Mouse (Mus musculus): ENCODE data around the gene Pdcd1lg2.

Pdcd1lg2 gene

GRCm38 (mm10) chr19:29472946-29473345 is 62.2 kb downstream of the Pdcd1lg2 start:
- no peak for DNase-seq

DNA sequence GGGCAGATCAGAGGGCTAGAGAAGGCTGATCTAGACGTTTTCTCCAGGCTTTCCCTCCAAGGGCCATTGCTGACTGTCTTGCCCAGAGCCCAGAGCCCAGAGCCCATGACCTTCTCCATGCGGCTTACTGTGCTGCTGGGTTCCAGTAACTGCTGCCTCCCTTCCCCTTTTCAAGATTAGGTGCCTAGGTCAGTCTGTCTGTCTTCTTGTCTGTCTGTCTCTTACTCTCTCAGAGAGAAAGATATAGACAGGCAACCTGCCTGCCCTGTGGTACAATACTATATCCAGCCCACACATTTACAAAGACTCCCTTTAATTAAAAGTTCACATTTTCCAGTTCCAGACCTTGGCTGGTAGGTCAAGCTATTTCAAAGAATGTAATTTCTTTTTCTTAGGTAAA is 64.1 kb downstream of the Pdcd1lg2 start:
- DNase-seq, result no peak

- DNase-seq, result no peak
These were observed 64.5 kb downstream of the Pdcd1lg2 start for GRCm38 (mm10) chr19:29475210-29475620.

- DNase-seq, result no peak
These were observed 67.9 kb downstream of the Pdcd1lg2 start for GRCm38 (mm10) chr19:29478598-29478997.

DNA sequence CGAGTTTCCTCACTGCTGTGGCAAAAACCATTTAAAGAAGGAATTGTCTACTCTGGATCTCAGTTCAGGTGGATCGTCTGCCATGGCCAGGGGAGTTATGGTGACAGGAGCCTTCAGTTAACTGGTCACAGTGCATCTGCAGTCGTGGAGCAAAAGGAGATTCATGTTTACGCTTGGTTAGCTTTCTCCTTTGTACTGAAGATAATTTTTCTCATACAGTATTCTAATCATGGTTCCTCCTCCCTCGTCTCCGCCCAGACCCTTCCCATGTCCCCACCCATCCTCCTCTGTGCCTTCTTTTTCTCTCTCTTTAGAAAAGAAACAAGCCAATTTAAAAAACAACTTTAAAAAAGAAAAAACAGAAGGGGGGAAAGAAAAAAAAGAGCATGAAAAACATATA is 70.9 kb downstream of the Pdcd1lg2 start:
- no peak for DNase-seq

GRCm38 (mm10) chr19:29482148-29482547 is 71.4 kb downstream of the Pdcd1lg2 start:
- no peak for DNase-seq

- DNase-seq, result no peak
These were observed 71.9 kb downstream of the Pdcd1lg2 start for GRCm38 (mm10) chr19:29482637-29483036.

- DNase-seq, result no peak
These were observed 72.7 kb downstream of the Pdcd1lg2 start for GRCm38 (mm10) chr19:29483386-29483785.

DNA sequence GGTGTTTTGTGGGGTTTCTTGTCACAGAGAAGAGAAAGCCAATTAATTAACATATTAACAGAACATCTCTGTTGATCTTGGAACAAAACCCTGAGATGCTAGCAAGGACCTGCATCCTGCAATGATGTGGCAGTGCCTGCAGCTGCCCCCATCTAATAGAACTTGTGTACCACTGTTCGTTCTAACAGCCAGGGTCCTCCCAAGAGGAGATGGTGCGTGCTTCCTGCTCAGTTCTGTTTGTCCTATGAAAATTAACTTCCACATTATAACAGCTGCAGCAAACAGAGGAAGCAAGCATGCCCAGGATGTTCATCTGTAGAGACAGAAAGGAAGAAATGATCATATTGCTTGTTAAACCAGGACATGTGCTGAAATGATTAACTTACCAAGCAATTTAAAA is 73.8 kb downstream of the Pdcd1lg2 start:
- DNase-seq, result no peak

DNA sequence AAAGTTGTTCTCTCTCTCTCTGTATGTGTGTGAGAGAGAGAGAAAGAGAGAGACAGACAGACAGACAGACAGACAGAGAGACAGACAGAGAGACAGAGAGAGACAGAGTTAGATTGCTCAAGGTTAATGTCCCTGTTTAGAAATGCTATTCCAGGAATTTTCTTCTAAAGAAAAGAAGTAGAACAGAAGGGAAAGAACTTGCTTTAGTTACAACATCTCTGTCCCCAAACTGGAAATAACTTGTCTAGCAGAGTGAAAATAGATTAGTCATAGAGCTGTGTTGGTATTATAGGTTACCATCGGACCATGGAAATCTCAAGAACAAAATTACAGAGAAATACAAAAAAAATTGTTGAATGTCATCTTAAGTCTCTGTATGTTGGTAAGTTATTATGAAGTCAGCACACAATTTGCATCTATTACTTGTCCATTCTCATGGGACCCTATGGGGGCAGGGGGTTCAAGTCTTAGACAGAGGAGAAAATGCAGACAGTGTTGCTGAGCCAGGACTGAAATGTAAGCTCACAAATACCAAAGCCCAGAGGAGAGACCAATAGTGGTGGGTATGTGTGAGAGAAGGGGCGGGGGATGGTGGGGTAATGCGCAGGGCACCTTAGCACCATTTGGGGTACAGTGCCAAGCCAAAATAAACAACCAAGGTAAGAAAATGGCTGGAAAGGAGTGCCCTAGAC is 74.7 kb downstream of the Pdcd1lg2 start:
- DNase-seq, result no peak

DNA sequence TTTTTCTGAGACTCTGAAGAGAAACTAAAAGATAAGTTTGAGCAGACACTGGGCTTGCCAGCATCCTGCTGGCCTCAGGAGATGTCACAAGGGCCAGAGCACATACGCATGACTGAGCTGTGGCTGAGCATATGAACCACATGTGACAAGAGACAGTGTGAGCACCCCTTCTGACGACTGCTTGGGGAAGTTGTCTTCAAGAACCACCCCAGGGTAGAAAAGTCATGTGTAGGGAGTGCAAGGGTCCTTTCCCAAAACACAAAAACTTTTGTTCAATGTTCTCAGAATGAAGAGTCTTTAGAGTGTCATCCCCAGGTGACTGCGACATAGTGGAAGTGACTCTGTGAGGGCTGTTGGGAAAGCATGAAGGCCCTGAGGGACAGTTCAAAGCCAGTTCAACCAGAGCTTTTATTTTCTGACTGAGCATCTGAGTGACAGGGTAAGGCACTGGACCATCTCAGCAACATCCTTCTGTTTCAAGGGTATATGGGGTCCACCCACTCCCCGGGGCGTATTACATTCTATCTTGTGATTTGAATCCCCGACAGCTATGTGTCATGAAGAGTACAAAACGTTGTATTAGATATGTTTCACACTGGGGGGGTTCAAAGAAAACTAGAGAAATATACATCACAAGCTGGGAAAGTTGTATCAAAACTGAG is 76.0 kb downstream of the Pdcd1lg2 start:
- DNase-seq, result no peak

GRCm38 (mm10) chr19:29487326-29488072 is 76.8 kb downstream of the Pdcd1lg2 start:
- DNase-seq, result no peak

GRCm38 (mm10) chr19:29488073-29488390 is 77.3 kb downstream of the Pdcd1lg2 start:
- no peak for DNase-seq

DNA sequence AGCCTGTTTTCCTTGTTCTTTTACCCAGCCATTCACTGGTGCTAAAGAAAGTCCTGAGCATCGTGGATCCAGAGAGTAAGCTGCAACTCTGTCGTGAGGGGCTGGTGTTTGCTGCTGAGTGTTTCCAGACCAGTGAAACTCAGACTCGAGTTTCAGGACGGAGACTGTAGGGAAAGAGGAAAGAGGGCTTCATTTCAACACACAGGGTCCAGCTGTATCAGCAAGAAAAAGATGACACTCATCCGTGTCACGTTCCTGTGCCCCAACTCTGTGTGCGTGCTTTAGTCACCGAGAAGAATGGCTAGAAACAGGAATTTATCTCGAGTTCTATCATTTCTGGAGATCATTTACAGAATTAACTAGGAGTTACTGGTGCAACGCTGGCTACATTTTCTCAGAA is 77.7 kb downstream of the Pdcd1lg2 start:
- no peak for DNase-seq

DNA sequence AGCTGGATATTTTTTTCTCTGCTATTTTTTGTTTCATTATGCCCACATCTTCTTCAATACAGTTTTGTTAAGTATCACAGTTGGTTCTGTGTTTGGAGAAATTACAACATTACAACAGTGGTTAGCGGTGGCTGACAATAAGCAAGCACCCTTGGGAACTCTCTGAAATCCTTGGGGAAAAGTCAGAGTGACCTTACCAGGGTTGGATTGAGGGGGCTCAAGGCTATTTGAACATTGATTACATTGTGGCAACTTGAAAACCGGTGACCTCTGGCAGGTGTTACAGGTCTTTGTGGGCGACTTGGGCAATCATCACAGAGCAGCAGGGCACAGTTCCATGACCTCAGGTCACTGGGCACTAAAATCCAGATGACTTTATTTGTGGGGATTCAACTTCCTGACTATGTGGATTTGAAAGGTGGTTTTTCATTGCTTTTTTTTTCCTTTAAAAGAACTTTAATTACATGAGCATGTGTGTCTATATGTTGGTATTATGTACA is 79.1 kb downstream of the Pdcd1lg2 start:
- DNase-seq, result no peak

GRCm38 (mm10) chr19:29491467-29491866 is 80.7 kb downstream of the Pdcd1lg2 start:
- no peak for DNase-seq

GRCm38 (mm10) chr19:29494454-29494853 is 83.7 kb downstream of the Pdcd1lg2 start:
- DNase-seq, result no peak

GRCm38 (mm10) chr19:29496001-29496597 is 85.4 kb downstream of the Pdcd1lg2 start:
- DNase-seq, result no peak

- no peak for DNase-seq
These were observed 86.3 kb downstream of the Pdcd1lg2 start for GRCm38 (mm10) chr19:29496786-29497557.

GRCm38 (mm10) chr19:29497874-29498273 is 87.2 kb downstream of the Pdcd1lg2 start:
- no peak for DNase-seq

GRCm38 (mm10) chr19:29498842-29499456 is 88.2 kb downstream of the Pdcd1lg2 start:
- no peak for DNase-seq

- DNase-seq, result no peak
These were observed 89.6 kb downstream of the Pdcd1lg2 start for GRCm38 (mm10) chr19:29500333-29500732.
